14 mouse cellular contexts compared by ENCODE assay signal in genomic region chr5:77136684-77137224, GRCm38 (mm10). TPM values are rescaled to one million over a fixed set of nuclear protein-coding genes. Genes with fewer than 3 reads are reported as not detected.
A peak's percentile ranks its signal among the peaks of the same experiment; 100 is the strongest.
DNase-seq lines count a peak whose midpoint lies in the region; ATAC-seq and TF ChIP-seq lines count a peak whose summit lies in the region.
"Had no signal": no experiment of that assay in that cellular context is flagged by ENCODE, and none has a peak within 500 bp of the region (broad histone marks: within the 10 kb centered on the region; RNA-seq: fewer than 3 reads in every experiment).

No protein-coding gene starts in this region.

- H3K4me1 ChIP-seq in forebrain, embryonic 14.5 days (ENCODE audit: control insufficient read depth, insufficient read depth, low read length) = peaks cover 10% of the 10 kb centered on the region
- peaks cover 20% of the 10 kb centered on the region for H3K4me1 ChIP-seq in forebrain, embryonic 13.5 days
- H3K4me1 ChIP-seq in kidney, adult 2 months (ENCODE audit: control insufficient read depth, insufficient read depth, low read length) = no peaks in the 10 kb centered on the region
- peaks cover 39% of the 10 kb centered on the region for H3K4me1 ChIP-seq in lung, embryonic 16.5 days (replicated peaks; ENCODE audit: control insufficient read depth, insufficient read depth, low read length)
- peaks cover 11% of the 10 kb centered on the region; the same call in 1 of the 2 replicates for H3K4me1 ChIP-seq in embryonic facial prominence, embryonic 12.5 days
- H3K4me1 ChIP-seq: stomach, embryonic 15.5 days had no signal

- H3K4me3 ChIP-seq in forebrain, embryonic 14.5 days (ENCODE audit: low read depth, low read length) = no peak overlapping the region
- H3K4me3 ChIP-seq in forebrain, embryonic 13.5 days = no peak overlapping the region
- H3K4me3 ChIP-seq in kidney, adult 2 months (ENCODE audit: insufficient read depth, low read depth, low read length) = no peak overlapping the region
- H3K4me3 ChIP-seq in lung, embryonic 16.5 days (ENCODE audit: low read length) = no peak overlapping the region
- H3K4me3 ChIP-seq in embryonic facial prominence, embryonic 12.5 days = no peak overlapping the region
- H3K4me3 ChIP-seq: left cerebral cortex, adult 2 months; stomach, embryonic 15.5 days had no signal

- H3K4me2 ChIP-seq in forebrain, embryonic 14.5 days (ENCODE audit: low read length) = no peak overlapping the region
- H3K4me2 ChIP-seq in forebrain, embryonic 13.5 days = no peak overlapping the region
- no peak overlapping the region for H3K4me2 ChIP-seq in lung, embryonic 16.5 days (ENCODE audit: low read depth, low read length)
- no peak overlapping the region for H3K4me2 ChIP-seq in embryonic facial prominence, embryonic 12.5 days (replicated peaks)
- H3K4me2 ChIP-seq: stomach, embryonic 15.5 days had no signal

- H3K27me3 ChIP-seq in forebrain, embryonic 14.5 days (replicated peaks; ENCODE audit: control insufficient read depth, insufficient read depth, low read length) = peaks cover 6% of the 10 kb centered on the region; the same call in 1 of the 2 replicates
- peaks cover 39% of the 10 kb centered on the region for H3K27me3 ChIP-seq in forebrain, embryonic 13.5 days
- no peaks in the 10 kb centered on the region for H3K27me3 ChIP-seq in kidney, adult 2 months (replicated peaks; ENCODE audit: control insufficient read depth, insufficient read depth, low read length)
- H3K27me3 ChIP-seq in lung, embryonic 16.5 days (ENCODE audit: control insufficient read depth, insufficient read depth, low read depth, low read length) = no peaks in the 10 kb centered on the region
- H3K27me3 ChIP-seq in embryonic facial prominence, embryonic 12.5 days = no peaks in the 10 kb centered on the region
- H3K27me3 ChIP-seq: stomach, embryonic 15.5 days had no signal

- no peak for TF ChIP-seq POLR2A in kidney, adult 2 months (IDR thresholded peaks at IDR 0.05; ENCODE audit: low read depth, low read length)

- H3K9me3 ChIP-seq in forebrain, embryonic 14.5 days (replicated peaks; ENCODE audit: control insufficient read depth, low read length) = no peaks in the 10 kb centered on the region
- H3K9me3 ChIP-seq in forebrain, embryonic 13.5 days (replicated peaks) = no peaks in the 10 kb centered on the region
- H3K9me3 ChIP-seq in lung, embryonic 16.5 days (ENCODE audit: control insufficient read depth, low read length) = no peaks in the 10 kb centered on the region
- no peaks in the 10 kb centered on the region for H3K9me3 ChIP-seq in embryonic facial prominence, embryonic 12.5 days
- H3K9me3 ChIP-seq: G1E; stomach, embryonic 15.5 days had no signal

- WGBS in forebrain, embryonic 14.5 days = 52% methylated on average over 4 of the region's 4 CpGs
- WGBS in forebrain, embryonic 13.5 days = 60% methylated on average over 4 of the region's 4 CpGs
- WGBS in kidney, adult 2 months = 75% methylated on average over 4 of the region's 4 CpGs
- WGBS in lung, embryonic 16.5 days = 68% methylated on average over 4 of the region's 4 CpGs
- 50% methylated on average over 4 of the region's 4 CpGs for WGBS in embryonic facial prominence, embryonic 12.5 days

- no peaks in the 10 kb centered on the region for H3K36me3 ChIP-seq in forebrain, embryonic 14.5 days (ENCODE audit: control insufficient read depth, insufficient read depth, low read length)
- H3K36me3 ChIP-seq in forebrain, embryonic 13.5 days (ENCODE audit: poor library complexity, severe bottlenecking) = no peaks in the 10 kb centered on the region
- no peaks in the 10 kb centered on the region for H3K36me3 ChIP-seq in kidney, adult 2 months (ENCODE audit: control insufficient read depth, insufficient read depth, low read length)
- no peaks in the 10 kb centered on the region for H3K36me3 ChIP-seq in lung, embryonic 16.5 days (ENCODE audit: control insufficient read depth, insufficient read depth, low read length)
- no peaks in the 10 kb centered on the region for H3K36me3 ChIP-seq in embryonic facial prominence, embryonic 12.5 days
- H3K36me3 ChIP-seq: G1E; stomach, embryonic 15.5 days had no signal

- H3K27ac ChIP-seq in forebrain, embryonic 14.5 days (ENCODE audit: low read depth, low read length) = no peak overlapping the region
- no peak overlapping the region for H3K27ac ChIP-seq in forebrain, embryonic 13.5 days
- no peak overlapping the region for H3K27ac ChIP-seq in kidney, adult 2 months (ENCODE audit: insufficient read depth, low read depth, low read length)
- H3K27ac ChIP-seq in lung, embryonic 16.5 days (ENCODE audit: low read length) = peak overlapping the region; percentile 89
- no peak overlapping the region for H3K27ac ChIP-seq in embryonic facial prominence, embryonic 12.5 days
- H3K27ac ChIP-seq: left cerebral cortex, adult 2 months; stomach, embryonic 15.5 days had no signal

- ATAC-seq in forebrain, embryonic 14.5 days = peak; percentile 51; the same call in 1 of the 2 replicates
- ATAC-seq in forebrain, embryonic 13.5 days = no peak
- no peak for ATAC-seq in lung, embryonic 16.5 days (ENCODE audit: low read depth)
- ATAC-seq in embryonic facial prominence, embryonic 12.5 days (ENCODE audit: insufficient number of reproducible peaks, insufficient read depth, low FRiP score, low TSS enrichment) = 0 out of 2 replicates have a peak, but pooled peaks have one; percentile 5
- ATAC-seq: inflammation-experienced regulatory T-cells, adult 6 months had no signal

- H3K9ac ChIP-seq in forebrain, embryonic 14.5 days (ENCODE audit: low read length) = no peak overlapping the region
- no peak overlapping the region for H3K9ac ChIP-seq in forebrain, embryonic 13.5 days
- no peak overlapping the region for H3K9ac ChIP-seq in lung, embryonic 16.5 days (ENCODE audit: low read length)
- no peak overlapping the region for H3K9ac ChIP-seq in embryonic facial prominence, embryonic 12.5 days
- H3K9ac ChIP-seq: stomach, embryonic 15.5 days had no signal

- DNase-seq in forebrain, embryonic 14.5 days (ENCODE audit: low spot score) = no peak
- DNase-seq in kidney, adult 2 months = peak; percentile 71
- no peak for DNase-seq in kidney, postnatal 10 days
- no peak for DNase-seq in lung, postnatal 10 days
- no peak for DNase-seq in cerebellum, postnatal 36 days
- DNase-seq: adrenal gland, adult 8-10 months; cerebellum, adult 18-20 months had no signal

- no peak for TF ChIP-seq CTCF in kidney, adult 2 months (conservative IDR thresholded peaks at IDR 0.05; ENCODE audit: insufficient read depth, insufficient read length, low read depth, low read length)

RNA-seq across cellular contexts. Expression of gene Hopx, which starts 21.8 kb away (rescaled TPM):
- 2.7 and 3.4 TPM in 2 replicates for polyA plus RNA-seq in forebrain, embryonic 14.5 days (2014; fragmentation: Nextera tagmentation; extraction: Ambion mirVana)
- 1.4 and 1.5 TPM in 2 replicates for polyA plus RNA-seq in forebrain, embryonic 13.5 days (2015; fragmentation: Nextera tagmentation; extraction: Ambion mirVana)
- polyA plus RNA-seq in kidney, adult 2 months (2012; rRNA removed) = 14.2 and 18.4 TPM in 2 replicates
- 13.6 and 18.1 TPM in 2 replicates for polyA plus RNA-seq in lung, embryonic 16.5 days (2015; fragmentation: Nextera tagmentation; extraction: Ambion mirVana)
- 0.26 and 0.27 TPM in 2 replicates for polyA plus RNA-seq in embryonic facial prominence, embryonic 12.5 days (2016; fragmentation: Nextera tagmentation; extraction: Ambion mirVana)
- polyA plus RNA-seq: G1E had no signal

Comparison
In these comparisons a context has a peak if more than half of its experiments do, and no peak if none do; other contexts are left out.
1. ATAC-seq: peak in forebrain, embryonic 14.5 days (single experiment) and embryonic facial prominence, embryonic 12.5 days (single experiment); none in forebrain, embryonic 13.5 days (single experiment) and lung, embryonic 16.5 days (single experiment).